Mouse (Mus musculus): ENCODE measurements around the gene Spef1. TPM values are rescaled to one million over a fixed set of nuclear protein-coding genes. Genes with fewer than 3 reads are reported as not detected.
"Not testable (repeated sequence)": the region's sequence is repeated elsewhere in the genome, so short reads cannot be mapped to it uniquely, and the experiment has no call there.

The Spef1 gene
- 1.1 and 1.2 TPM in 2 replicates for polyA plus RNA-seq (2015; fragmentation: Nextera tagmentation; extraction: Ambion mirVana)

DNA sequence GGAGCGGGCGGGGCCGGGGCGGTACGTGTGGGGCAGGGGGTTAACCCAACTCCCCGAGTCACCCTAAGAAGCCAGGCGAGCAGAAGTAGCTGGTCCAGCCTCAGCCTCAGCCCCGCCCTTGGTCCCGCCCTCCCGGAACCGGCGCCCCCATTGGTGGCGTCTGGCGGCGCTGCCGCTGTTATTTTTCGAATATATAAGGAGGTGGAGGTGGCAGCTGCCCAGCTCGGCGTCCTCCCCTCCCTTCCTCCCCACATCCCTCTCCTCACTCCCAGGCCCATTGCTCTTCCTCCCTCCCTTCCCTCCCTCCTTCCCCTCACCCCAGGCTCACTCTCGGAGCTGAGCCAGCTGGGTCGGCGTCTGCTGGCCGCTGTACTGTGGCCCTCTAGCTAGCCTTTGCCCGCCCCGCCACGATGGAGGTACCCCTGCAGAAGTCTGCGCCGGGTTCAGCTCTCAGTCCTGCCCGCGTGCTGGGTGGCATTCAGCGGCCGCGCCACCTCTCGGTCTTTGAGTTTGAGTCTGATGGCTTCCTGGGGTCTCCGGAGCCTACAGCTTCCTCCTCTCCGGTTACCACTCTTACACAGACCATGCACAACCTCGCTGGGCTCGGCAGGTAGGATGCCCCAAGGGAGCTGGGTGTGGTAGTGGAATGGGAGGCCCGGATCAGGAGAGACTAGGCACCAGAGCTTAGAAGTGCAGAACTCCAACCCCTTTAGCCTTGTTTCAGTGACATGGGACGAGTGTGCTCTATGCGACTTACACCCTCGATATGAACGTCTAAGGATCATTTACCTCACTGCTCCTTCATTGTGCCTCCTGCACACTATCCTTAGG lies at the start of gene Spef1, which contains the start of gene Cdc25b:
Spef1 (minus strand) TSS at position 512 of the 831 bp plus-strand sequence.
Cdc25b (plus strand) TSS at position 179 of the 831 bp plus-strand sequence.
- peak within 1 kb of the TSS; percentile 82 for H3K4me2 ChIP-seq
- peak; percentile 86 for ATAC-seq (ENCODE audit: low read depth)
- peaks cover 37% of the 10 kb centered on the region for H3K36me3 ChIP-seq
- peak; percentile 86 for DNase-seq
- H3K4me1 ChIP-seq (replicated peaks), result peaks cover 63% of the 10 kb centered on the region
- WGBS (ENCODE audit: insufficient replicate concordance), result under 1% methylated on average over 42 of the region's 43 CpGs
- H3K4me3 ChIP-seq (replicated peaks), result peak within 1 kb of the TSS; percentile 92
- H3K9me3 ChIP-seq (replicated peaks), result no peaks in the 10 kb centered on the region
- H3K9ac ChIP-seq, result peak within 1 kb of the TSS; percentile 97
- H3K27ac ChIP-seq, result peak within 1 kb of the TSS; percentile 98
- no peaks in the 10 kb centered on the region for H3K27me3 ChIP-seq

DNA sequence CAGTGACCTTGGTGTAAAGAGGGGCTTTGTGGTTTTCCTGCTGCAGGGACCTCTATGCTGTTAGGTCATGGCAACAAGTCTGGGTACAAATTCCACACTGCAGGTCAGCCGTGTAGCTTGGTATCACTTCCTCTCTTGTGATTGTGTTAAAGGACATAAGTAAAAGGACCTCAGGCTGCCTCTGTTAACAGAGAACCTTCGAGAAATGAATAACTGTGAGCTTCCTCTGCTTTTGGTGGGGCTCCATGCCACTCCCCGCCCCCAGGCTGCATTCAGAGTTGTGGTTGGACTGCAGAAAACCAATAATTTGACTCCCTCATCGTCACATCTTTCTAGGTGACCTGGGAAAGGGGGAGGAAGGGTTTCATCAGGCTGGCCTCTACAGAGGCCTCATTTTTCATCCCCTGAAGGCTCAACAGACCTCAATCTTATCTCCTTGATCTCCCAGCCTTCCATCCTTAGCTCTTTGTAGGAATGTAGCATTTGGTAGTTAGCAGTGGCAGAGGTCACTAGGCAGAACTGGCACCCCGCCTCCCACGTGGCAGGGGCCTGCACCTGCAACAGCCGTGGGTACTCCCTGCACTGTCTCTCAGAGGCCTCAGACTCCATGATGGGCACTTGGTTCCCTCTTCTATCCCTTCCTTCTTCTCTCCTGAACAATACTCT lies 48.0 kb upstream of the Spef1 start:
- 42% methylated on average over 7 of the region's 7 CpGs for WGBS (ENCODE audit: insufficient replicate concordance)
- Histone ChIP-seq H3K27me3 (no peaks in the 10 kb centered on the region), H3K4me1 (replicated peaks) (peaks cover 68% of the 10 kb centered on the region), H3K27ac (peak overlapping the region; percentile 93), H3K9ac (peak overlapping the region; percentile 95), H3K4me3 (replicated peaks) (peak overlapping the region; percentile 81), H3K9me3 (replicated peaks) (no peaks in the 10 kb centered on the region), H3K36me3 (peaks cover 41% of the 10 kb centered on the region), H3K4me2 (peak overlapping the region; percentile 92)
- ATAC-seq (ENCODE audit: low read depth) (0 out of 2 replicates have a peak, but pooled peaks have one; percentile 3), DNase-seq (peak; percentile 65)

- peak overlapping the region; percentile 93 for H3K27ac ChIP-seq
- peak overlapping the region; percentile 95 for H3K9ac ChIP-seq
- H3K4me1 ChIP-seq (replicated peaks), result peaks cover 59% of the 10 kb centered on the region
- DNase-seq (no peak), ATAC-seq (ENCODE audit: low read depth) (peak; percentile 28; the same call in 1 of the 2 replicates)
- H3K9me3 ChIP-seq (replicated peaks), result no peaks in the 10 kb centered on the region
- peak overlapping the region; percentile 81 for H3K4me3 ChIP-seq (replicated peaks)
- H3K36me3 ChIP-seq, result peaks cover 34% of the 10 kb centered on the region
- H3K27me3 ChIP-seq, result no peaks in the 10 kb centered on the region
- WGBS (ENCODE audit: insufficient replicate concordance), result 11% methylated on average over 28 of the region's 28 CpGs
- peak overlapping the region; percentile 92 for H3K4me2 ChIP-seq
Observed at GRCm38 (mm10) chr2:131234127-131234650, 47.1 kb upstream of the Spef1 start.

DNA sequence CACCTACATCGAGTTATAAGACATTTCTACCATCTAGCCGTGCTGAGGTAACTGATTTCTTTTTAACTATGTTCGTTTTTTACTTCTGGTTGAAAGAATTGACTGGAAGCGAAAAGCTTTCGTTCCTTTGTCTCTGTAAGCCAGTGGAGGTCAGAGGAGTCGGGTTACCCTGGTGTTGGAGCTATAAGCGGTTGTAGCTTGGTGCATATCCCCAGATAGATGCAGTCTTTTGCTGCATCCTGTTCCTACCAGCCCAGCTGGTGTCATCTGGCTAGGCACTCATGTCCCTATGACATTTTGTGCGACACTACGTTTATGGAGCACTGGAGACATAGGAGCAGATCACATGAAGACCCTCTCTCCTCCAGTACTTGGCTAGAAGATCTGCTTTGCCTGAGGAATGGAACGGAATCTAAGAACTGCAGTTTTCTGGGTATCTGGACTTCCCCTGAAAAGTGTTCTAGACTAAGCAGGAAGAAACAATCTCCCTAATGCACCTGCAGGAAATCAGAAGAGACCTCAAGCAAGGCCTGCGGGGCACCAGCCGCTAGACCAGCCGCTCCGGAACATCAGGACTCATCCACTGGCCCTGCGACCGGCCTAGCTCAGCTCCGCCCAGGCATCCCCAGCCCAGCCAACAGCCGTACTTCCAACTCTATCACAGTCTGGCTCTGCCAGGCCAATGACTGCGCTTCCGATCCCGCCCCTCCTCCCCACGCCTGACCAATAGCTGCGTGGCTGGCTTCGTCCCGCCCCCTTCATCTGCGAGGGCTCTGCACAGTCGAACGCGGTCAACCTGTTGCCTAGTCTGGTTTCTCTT lies 46.4 kb upstream of the Spef1 start, which contains the start of gene Mavs:
Mavs (plus strand) TSS at position 757 of the 820 bp plus-strand sequence.
- Histone ChIP-seq H3K36me3 (peaks cover 27% of the 10 kb centered on the region), H3K27ac (peak within 1 kb of the TSS; percentile 93), H3K9ac (peak within 1 kb of the TSS; percentile 95), H3K27me3 (no peaks in the 10 kb centered on the region), H3K4me1 (replicated peaks) (peaks cover 53% of the 10 kb centered on the region), H3K4me3 (replicated peaks) (peak within 1 kb of the TSS; percentile 81), H3K4me2 (peak within 1 kb of the TSS; percentile 92), H3K9me3 (replicated peaks) (no peaks in the 10 kb centered on the region)
- ATAC-seq (ENCODE audit: low read depth) (peak; percentile 98), DNase-seq (peak; percentile 95)
- WGBS (ENCODE audit: insufficient replicate concordance), result 16% methylated on average over 29 of the region's 29 CpGs

DNA sequence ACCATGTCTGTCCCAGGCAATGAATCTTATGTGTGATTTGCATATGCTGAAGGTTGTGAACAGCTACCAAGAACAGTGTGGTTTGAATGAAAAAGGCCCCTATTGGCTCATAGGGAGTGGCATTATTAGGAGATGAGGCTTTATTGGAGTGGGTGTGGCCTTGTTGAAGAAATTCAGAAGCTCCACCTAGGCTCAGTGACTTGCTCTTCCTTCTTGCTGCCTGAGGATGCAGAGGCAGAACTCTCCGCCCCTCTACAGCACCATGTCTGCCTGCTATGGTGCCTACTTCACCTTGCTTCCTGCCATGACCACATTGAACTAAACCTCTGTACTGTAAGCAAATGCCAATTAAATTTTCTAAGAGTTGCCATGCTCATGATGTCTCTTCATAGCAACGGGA lies 45.5 kb upstream of the Spef1 start:
- H3K4me3 ChIP-seq (replicated peaks), result no peak overlapping the region; the same call in 1 of the 2 replicates
- H3K4me1 ChIP-seq (replicated peaks), result peaks cover 53% of the 10 kb centered on the region
- H3K27ac ChIP-seq, result peak overlapping the region; percentile 85
- DNase-seq (peak; percentile 68), ATAC-seq (ENCODE audit: low read depth) (peak; percentile 65)
- H3K27me3 ChIP-seq, result no peaks in the 10 kb centered on the region
- H3K36me3 ChIP-seq, result peaks cover 21% of the 10 kb centered on the region
- 62% methylated on average over 2 of the region's 2 CpGs for WGBS (ENCODE audit: insufficient replicate concordance)
- no peaks in the 10 kb centered on the region for H3K9me3 ChIP-seq (replicated peaks)
- peak overlapping the region; percentile 69 for H3K9ac ChIP-seq
- peak overlapping the region; percentile 92 for H3K4me2 ChIP-seq

- H3K27ac ChIP-seq, result peak overlapping the region; percentile 66
- H3K9ac ChIP-seq, result no peak overlapping the region
- H3K9me3 ChIP-seq (replicated peaks), result no peaks in the 10 kb centered on the region
- no peak overlapping the region for H3K4me2 ChIP-seq
- H3K27me3 ChIP-seq, result no peaks in the 10 kb centered on the region
- peaks cover 62% of the 10 kb centered on the region for H3K4me1 ChIP-seq (replicated peaks)
- 47% methylated on average over 3 of the region's 3 CpGs for WGBS (ENCODE audit: insufficient replicate concordance)
- ATAC-seq (ENCODE audit: low read depth) (no peak), DNase-seq (no peak)
- no peak overlapping the region for H3K4me3 ChIP-seq (replicated peaks)
- H3K36me3 ChIP-seq, result no peaks in the 10 kb centered on the region
Observed at GRCm38 (mm10) chr2:131227243-131227642, 40.2 kb upstream of the Spef1 start.

GRCm38 (mm10) chr2:131226669-131227068 lies 39.6 kb upstream of the Spef1 start:
- not testable (repeated sequence) for H3K4me2 ChIP-seq; H3K9ac ChIP-seq; ATAC-seq (ENCODE audit: low read depth); H3K4me3 ChIP-seq (replicated peaks); H3K36me3 ChIP-seq; H3K27me3 ChIP-seq; DNase-seq; H3K9me3 ChIP-seq (replicated peaks)
- peak overlapping the region; percentile 66 for H3K27ac ChIP-seq
- H3K4me1 ChIP-seq (replicated peaks), result peaks cover 63% of the 10 kb centered on the region
- WGBS (ENCODE audit: insufficient replicate concordance), result 66% methylated on average over 2 of the region's 2 CpGs

DNA sequence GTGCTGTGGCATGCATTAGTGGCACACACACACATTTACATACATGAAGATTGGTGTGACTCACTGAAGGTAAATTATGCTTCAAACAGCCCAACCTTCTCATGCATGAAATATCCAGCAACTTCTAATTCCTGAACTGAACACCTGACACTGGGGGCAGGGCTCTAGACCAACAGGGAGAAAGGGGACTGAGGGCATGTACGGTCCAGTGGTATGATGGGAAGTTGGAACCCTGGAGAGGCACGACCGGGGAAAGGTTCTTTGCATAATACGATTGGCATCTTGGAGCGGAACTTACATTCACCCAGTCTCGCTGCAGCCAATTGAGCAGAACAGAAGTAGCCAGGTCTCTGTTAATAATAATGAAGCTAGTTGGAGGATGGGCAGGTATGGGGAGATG lies 38.1 kb upstream of the Spef1 start:
- H3K4me2 ChIP-seq, result no peak overlapping the region
- peaks cover 71% of the 10 kb centered on the region for H3K4me1 ChIP-seq (replicated peaks)
- no peaks in the 10 kb centered on the region for H3K36me3 ChIP-seq
- no peak overlapping the region for H3K9ac ChIP-seq
- H3K4me3 ChIP-seq (replicated peaks), result no peak overlapping the region
- ATAC-seq (ENCODE audit: low read depth), result no peak
- no peaks in the 10 kb centered on the region for H3K9me3 ChIP-seq (replicated peaks)
- 84% methylated on average over 6 of the region's 6 CpGs for WGBS (ENCODE audit: insufficient replicate concordance)
- H3K27ac ChIP-seq, result peak overlapping the region; percentile 98
- H3K27me3 ChIP-seq, result no peaks in the 10 kb centered on the region
- no peak for DNase-seq

DNA sequence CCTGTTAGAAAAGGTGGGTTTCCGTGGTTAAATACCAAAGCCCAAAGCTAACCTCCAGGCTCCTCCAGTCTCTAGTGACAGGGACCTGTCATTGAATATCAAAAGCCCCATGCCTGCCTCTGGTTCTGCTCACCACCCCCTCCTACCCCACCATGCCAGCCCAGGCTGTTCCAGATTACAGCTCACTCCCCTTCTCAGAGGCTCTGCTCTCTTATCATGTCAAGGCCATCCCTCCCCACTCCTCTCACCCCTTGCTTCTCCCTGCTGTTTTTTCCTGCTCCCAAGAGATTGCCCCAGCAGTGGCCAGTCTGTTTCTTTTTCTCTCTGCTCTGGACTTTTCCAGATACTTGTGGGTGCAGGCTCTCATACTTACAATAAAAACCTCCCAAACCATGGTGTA lies 36.5 kb upstream of the Spef1 start:
- H3K9ac ChIP-seq, result peak overlapping the region; percentile 71
- peak; percentile 99 for ATAC-seq (ENCODE audit: low read depth)
- 0 out of 2 replicates have a peak overlapping the region, but pooled peaks have one; percentile 14 for H3K4me3 ChIP-seq (replicated peaks)
- no peaks in the 10 kb centered on the region for H3K36me3 ChIP-seq
- no peaks in the 10 kb centered on the region for H3K9me3 ChIP-seq (replicated peaks)
- H3K27me3 ChIP-seq, result no peaks in the 10 kb centered on the region
- peak overlapping the region; percentile 98 for H3K27ac ChIP-seq
- peak overlapping the region; percentile 50 for H3K4me2 ChIP-seq
- WGBS (ENCODE audit: insufficient replicate concordance), result 32% methylated on average over 1 of the region's 1 CpGs
- peak; percentile 89 for DNase-seq
- H3K4me1 ChIP-seq (replicated peaks), result peaks cover 76% of the 10 kb centered on the region

- WGBS (ENCODE audit: insufficient replicate concordance), result 14% methylated on average over 5 of the region's 5 CpGs
- H3K4me1 ChIP-seq (replicated peaks), result peaks cover 83% of the 10 kb centered on the region
- no peaks in the 10 kb centered on the region for H3K36me3 ChIP-seq
- H3K27me3 ChIP-seq, result no peaks in the 10 kb centered on the region
- H3K4me2 ChIP-seq, result peak overlapping the region; percentile 50
- ATAC-seq (ENCODE audit: low read depth), result peak; percentile 47
- peak overlapping the region; percentile 98 for H3K27ac ChIP-seq
- H3K4me3 ChIP-seq (replicated peaks), result no peak overlapping the region
- no peak for DNase-seq
- no peaks in the 10 kb centered on the region for H3K9me3 ChIP-seq (replicated peaks)
- peak overlapping the region; percentile 71 for H3K9ac ChIP-seq
Observed at GRCm38 (mm10) chr2:131222562-131222961, 35.5 kb upstream of the Spef1 start.

Data from liver, embryonic 13.5 days (tissue).